Mouse (Mus musculus) midbrain, postnatal 0 days (tissue): ENCODE data around the gene Syne2. TPM values are rescaled to one million over a fixed set of nuclear protein-coding genes. Genes with fewer than 3 reads are reported as not detected.

Experiments
- ATAC-seq: fragments of 200-750 bp; cut with Nextera tagmentation; 2 replicates; pipeline ENCODE4 v1.8.0; 2017; ENCODE audit warnings: moderate number of reproducible peaks, mild to moderate bottlenecking, moderate TSS enrichment, moderate library complexity; ENCODE audit not compliant: low FRiP score
- DNase-seq: peaks from one replicate; pipeline ENCODE4 v3.0.0-alpha.2; 2015; ENCODE audit warnings: low spot score
- H3K27ac ChIP-seq: fragments of 300-500 bp; sonication (generic); 2 replicates; pipeline ENCODE4 v1.5.1; 2014; ENCODE audit warnings: low read depth, mild to moderate bottlenecking, low read length, mixed read lengths
- H3K27me3 ChIP-seq: fragments of 300-500 bp; sonication (generic); 2 replicates; pipeline ENCODE4 v1.6.1; 2014; ENCODE audit warnings: low read length, control low read depth, mixed read lengths; ENCODE audit not compliant: insufficient read depth
- H3K36me3 ChIP-seq: fragments of 300-500 bp; sonication (generic); 2 replicates; pipeline ENCODE4 v1.6.1; 2014; ENCODE audit warnings: low read length, control low read depth, mixed read lengths; ENCODE audit not compliant: insufficient read depth
- H3K4me1 ChIP-seq: fragments of 300-500 bp; sonication (generic); 2 replicates; pipeline ENCODE4 v1.6.1; 2014; ENCODE audit warnings: mild to moderate bottlenecking, control low read depth, antibody characterized with exemption, low read length, mixed read lengths; ENCODE audit not compliant: insufficient read depth
- H3K4me2 ChIP-seq: fragments of 300-500 bp; sonication (generic); 2 replicates; pipeline ENCODE4 v1.6.1; 2014; ENCODE audit warnings: low read depth, mild to moderate bottlenecking, low read length, mixed read lengths; ENCODE audit not compliant: poor library complexity, severe bottlenecking
- H3K4me3 ChIP-seq: fragments of 300-500 bp; sonication (generic); 2 replicates; pipeline ENCODE4 v1.5.1; 2014; ENCODE audit warnings: low read depth, mild to moderate bottlenecking, low read length, moderate library complexity
- H3K9ac ChIP-seq: fragments of 300-500 bp; sonication (generic); replicated peaks from 2 replicates; pipeline ENCODE4 v1.6.1; 2014; ENCODE audit warnings: mild to moderate bottlenecking, low read length, moderate library complexity, mixed read lengths; ENCODE audit not compliant: poor library complexity, severe bottlenecking
- H3K9me3 ChIP-seq: fragments of 300-500 bp; sonication (generic); 2 replicates; pipeline ENCODE4 v1.6.1; 2016; ENCODE audit warnings: low read length, control low read depth
- CTCF ChIP-seq: IDR thresholded peaks from 2 replicates; pipeline ENCODE4 v1.5.1; 2016; ENCODE audit warnings: antibody characterized with exemption, mild to moderate bottlenecking
- WGBS: fragments of 180-500 bp; shearing (Covaris S2); extraction: QIAGEN DNeasy Blood & Tissue Kit; methylation state at CpG from one replicate; pipeline ENCODE4 v1.1.7; 2014; 5-methylcytosine and 5-hydroxymethylcytosine counted together
- polyA plus RNA-seq: library from polyadenylated mRNA; unstranded; fragments of >200 nt; fragmentation: Nextera tagmentation; extraction: Ambion mirVana; gene quantifications from 2 replicates; pipeline ENCODE4 v1.2.1, GENCODE M21; 2015
- total RNA-seq: library from RNA; depleted of rRNA; stranded (reverse); fragments of >200 nt; gene quantifications from 2 replicates; pipeline ENCODE4 v1.2.3, GENCODE M21; 2014

The Syne2 gene
- total and polyA plus RNA-seq, 2 experiments from 2014 or later, result 20.3 to 49.3 TPM

DNA sequence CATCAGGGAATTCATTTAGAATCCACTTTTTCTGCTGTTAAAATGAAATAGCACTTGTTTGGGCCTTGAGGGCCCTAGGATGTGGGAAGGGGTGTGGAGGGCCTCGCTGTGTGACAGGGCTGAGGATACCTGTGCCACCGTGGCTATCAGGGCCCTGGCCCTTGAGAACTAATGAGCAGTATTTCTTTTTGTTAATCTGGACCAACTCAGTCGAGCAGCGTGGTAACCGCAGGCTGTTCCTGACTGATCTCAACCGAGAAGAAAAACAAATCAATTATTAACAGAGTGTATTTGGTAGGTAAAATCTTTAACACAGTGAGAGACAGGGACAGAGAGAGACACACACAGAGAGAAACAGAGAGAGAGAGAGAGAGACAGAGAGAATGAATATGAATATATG lies 34.5 kb downstream of the Syne2 start:
- no peak for ATAC-seq
- TF ChIP-seq CTCF, result no peak

DNA sequence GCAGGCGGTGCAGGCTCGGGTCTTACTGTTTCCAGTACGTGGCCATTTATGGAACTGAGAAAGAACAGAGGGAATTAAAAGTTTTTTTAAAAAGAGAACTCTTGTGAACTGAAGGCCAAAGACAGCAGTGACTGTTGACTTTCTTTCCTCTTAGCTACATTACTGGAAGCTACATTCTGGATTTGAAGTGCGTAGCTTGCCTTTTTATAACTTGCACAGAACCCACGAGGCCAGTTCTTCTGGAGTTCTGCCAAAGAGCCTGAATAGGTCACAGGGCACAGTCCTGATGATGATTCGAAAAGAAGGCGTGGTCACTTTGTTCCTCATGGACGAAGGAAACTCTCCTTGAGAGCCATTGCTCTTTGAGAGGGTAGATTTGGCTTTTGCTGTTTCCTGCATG lies 35.6 kb downstream of the Syne2 start:
- H3K4me3 ChIP-seq, result no peak overlapping the region
- H3K27me3 ChIP-seq, result no peaks in the 10 kb centered on the region
- ATAC-seq (no peak), DNase-seq (no peak)
- H3K27ac ChIP-seq, result no peak overlapping the region
- no peak overlapping the region for H3K9ac ChIP-seq
- H3K9me3 ChIP-seq, result no peaks in the 10 kb centered on the region
- no peaks in the 10 kb centered on the region for H3K36me3 ChIP-seq
- no peak overlapping the region for H3K4me2 ChIP-seq
- TF ChIP-seq CTCF, result no peak
- WGBS, result 67% methylated on average over 8 of the region's 8 CpGs
- H3K4me1 ChIP-seq, result peaks cover 6% of the 10 kb centered on the region; the same call in 1 of the 2 replicates

More for the DNA sequence above, 34.5 kb downstream of the Syne2 start:
- Histone ChIP-seq H3K4me2 (no peak overlapping the region), H3K36me3 (no peaks in the 10 kb centered on the region), H3K9me3 (no peaks in the 10 kb centered on the region), H3K9ac (no peak overlapping the region), H3K27me3 (no peaks in the 10 kb centered on the region), H3K27ac (no peak overlapping the region), H3K4me1 (peaks cover 6% of the 10 kb centered on the region; the same call in 1 of the 2 replicates), H3K4me3 (no peak overlapping the region)
- DNase-seq, result no peak
- 46% methylated on average over 6 of the region's 6 CpGs for WGBS

DNA sequence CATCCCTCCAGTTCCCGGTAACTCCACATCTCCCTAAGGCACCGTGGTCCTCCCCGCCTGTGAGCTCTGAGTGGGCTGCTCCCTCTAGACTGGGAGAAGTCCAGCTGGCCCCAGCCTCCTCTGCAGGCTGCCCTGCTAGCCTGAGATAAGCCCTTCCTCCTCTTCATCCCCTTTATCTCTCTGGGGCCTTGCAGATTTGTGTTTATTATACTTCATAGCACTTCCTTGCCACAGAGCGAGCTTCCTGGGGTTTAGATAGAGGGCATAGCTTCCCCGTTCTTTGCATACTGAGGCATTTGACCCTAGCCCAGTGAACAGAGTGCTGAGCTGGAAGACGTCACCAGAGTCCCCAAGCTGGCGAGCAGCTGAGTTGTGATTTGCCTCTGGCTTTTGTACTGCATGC lies 37.1 kb downstream of the Syne2 start:
- Histone ChIP-seq H3K9me3 (no peaks in the 10 kb centered on the region), H3K4me3 (no peak overlapping the region), H3K27ac (no peak overlapping the region), H3K4me1 (peaks cover 6% of the 10 kb centered on the region; the same call in 1 of the 2 replicates), H3K4me2 (no peak overlapping the region), H3K27me3 (no peaks in the 10 kb centered on the region), H3K36me3 (no peaks in the 10 kb centered on the region), H3K9ac (no peak overlapping the region)
- no peak for TF ChIP-seq CTCF
- WGBS, result 44% methylated on average over 7 of the region's 7 CpGs
- DNase-seq (no peak), ATAC-seq (no peak)

DNA sequence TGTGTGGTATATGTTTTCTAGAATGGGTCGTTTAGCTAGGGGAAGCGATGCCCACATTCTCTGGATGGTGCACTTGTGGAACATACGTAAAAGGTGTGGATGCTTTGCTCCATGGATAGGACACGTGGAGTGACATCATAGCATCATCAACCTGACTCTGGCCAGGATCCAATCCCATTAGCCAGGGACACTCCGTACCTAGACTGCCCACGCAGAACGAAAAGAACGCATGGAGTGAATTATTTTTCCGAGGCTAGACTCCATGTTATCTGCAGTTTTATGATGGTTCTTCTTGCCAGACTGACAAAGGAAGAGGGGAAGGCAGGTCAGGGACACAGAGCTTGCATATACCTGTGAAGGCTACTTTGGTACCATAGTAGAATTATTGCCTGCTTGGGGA lies 37.7 kb downstream of the Syne2 start:
- WGBS, result 84% methylated on average over 9 of the region's 9 CpGs
- H3K27me3 ChIP-seq, result no peaks in the 10 kb centered on the region
- ATAC-seq, result no peak

DNA sequence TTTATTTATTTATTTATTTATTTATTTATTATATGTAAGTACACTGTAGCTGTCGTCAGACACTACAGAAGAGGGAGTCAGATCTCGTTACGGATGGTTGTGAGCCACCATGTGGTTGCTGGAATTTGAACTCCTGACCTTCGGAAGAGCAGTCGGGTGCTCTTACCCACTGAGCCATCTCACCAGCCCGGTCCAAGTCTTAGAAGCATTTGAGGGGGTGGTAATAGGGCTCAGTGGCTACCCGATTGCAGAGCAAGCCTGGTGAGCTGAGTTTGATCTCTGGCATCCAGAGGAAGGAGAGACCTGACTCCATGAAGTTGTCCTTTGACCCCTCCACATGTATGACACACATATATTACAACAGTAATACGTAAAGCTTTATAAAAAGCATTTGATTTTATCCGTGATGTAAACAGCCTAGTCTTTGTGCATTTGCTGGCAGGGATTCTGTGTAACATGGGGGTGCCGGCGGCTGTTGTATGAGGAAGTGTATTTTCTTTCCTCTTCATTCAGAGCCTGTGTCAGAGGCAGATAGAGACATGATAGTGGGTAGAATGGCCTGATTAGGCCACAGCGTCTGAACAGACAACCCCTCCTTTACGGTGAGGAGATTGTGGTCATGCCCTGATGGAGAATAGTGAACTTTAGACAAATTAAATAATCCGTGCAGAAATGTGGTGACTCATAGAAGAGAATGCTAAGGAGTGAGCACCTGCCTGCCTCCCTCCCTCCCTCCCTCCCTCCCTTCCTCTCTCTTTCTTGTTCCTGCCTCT lies 38.3 kb downstream of the Syne2 start:
- no peaks in the 10 kb centered on the region for H3K9me3 ChIP-seq
- 65% methylated on average over 14 of the region's 14 CpGs for WGBS
- H3K4me1 ChIP-seq, result peaks cover 6% of the 10 kb centered on the region; the same call in 1 of the 2 replicates
- H3K36me3 ChIP-seq, result no peaks in the 10 kb centered on the region
- ATAC-seq (no peak), DNase-seq (no peak)
- no peak overlapping the region for H3K4me3 ChIP-seq
- no peak overlapping the region for H3K27ac ChIP-seq
- H3K4me2 ChIP-seq, result no peak overlapping the region
- no peaks in the 10 kb centered on the region for H3K27me3 ChIP-seq
- TF ChIP-seq CTCF, result no peak
- no peak overlapping the region for H3K9ac ChIP-seq

More for the DNA sequence above, 37.7 kb downstream of the Syne2 start:
- Histone ChIP-seq H3K9me3 (no peaks in the 10 kb centered on the region), H3K4me1 (peaks cover 6% of the 10 kb centered on the region; the same call in 1 of the 2 replicates), H3K4me2 (no peak overlapping the region), H3K4me3 (no peak overlapping the region), H3K9ac (no peak overlapping the region), H3K36me3 (no peaks in the 10 kb centered on the region), H3K27ac (no peak overlapping the region)
- no peak for DNase-seq
- TF ChIP-seq CTCF, result no peak

DNA sequence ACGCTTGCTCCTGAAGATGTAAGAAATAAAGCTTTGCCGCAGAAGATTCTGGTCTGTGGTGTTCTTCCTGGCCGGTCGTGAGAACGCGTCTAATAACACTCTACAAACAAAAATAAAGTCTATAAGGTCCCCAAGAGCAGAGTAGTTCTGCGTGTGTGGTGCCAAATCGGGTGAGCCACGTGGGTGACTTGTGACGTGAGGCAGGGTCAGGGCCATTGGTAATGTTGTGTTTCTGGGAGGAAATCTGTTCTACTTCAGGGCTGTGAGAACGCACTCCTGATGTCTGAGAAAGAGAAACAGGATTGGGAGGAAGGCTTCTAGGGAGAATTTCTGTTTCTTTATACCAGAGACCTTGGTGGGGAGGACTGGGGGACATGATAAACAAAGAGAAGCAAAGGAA lies 42.0 kb downstream of the Syne2 start:
- Histone ChIP-seq H3K27me3 (no peaks in the 10 kb centered on the region), H3K4me1 (peaks cover 3% of the 10 kb centered on the region; the same call in 1 of the 2 replicates), H3K9ac (no peak overlapping the region), H3K4me3 (no peak overlapping the region), H3K36me3 (no peaks in the 10 kb centered on the region), H3K4me2 (no peak overlapping the region), H3K9me3 (no peaks in the 10 kb centered on the region), H3K27ac (no peak overlapping the region)
- WGBS, result 92% methylated on average over 10 of the region's 11 CpGs
- TF ChIP-seq CTCF, result no peak
- ATAC-seq (no peak), DNase-seq (no peak)
